Comparison of ENCODE assay signal across 9 mouse cellular contexts in the genomic region with DNA sequence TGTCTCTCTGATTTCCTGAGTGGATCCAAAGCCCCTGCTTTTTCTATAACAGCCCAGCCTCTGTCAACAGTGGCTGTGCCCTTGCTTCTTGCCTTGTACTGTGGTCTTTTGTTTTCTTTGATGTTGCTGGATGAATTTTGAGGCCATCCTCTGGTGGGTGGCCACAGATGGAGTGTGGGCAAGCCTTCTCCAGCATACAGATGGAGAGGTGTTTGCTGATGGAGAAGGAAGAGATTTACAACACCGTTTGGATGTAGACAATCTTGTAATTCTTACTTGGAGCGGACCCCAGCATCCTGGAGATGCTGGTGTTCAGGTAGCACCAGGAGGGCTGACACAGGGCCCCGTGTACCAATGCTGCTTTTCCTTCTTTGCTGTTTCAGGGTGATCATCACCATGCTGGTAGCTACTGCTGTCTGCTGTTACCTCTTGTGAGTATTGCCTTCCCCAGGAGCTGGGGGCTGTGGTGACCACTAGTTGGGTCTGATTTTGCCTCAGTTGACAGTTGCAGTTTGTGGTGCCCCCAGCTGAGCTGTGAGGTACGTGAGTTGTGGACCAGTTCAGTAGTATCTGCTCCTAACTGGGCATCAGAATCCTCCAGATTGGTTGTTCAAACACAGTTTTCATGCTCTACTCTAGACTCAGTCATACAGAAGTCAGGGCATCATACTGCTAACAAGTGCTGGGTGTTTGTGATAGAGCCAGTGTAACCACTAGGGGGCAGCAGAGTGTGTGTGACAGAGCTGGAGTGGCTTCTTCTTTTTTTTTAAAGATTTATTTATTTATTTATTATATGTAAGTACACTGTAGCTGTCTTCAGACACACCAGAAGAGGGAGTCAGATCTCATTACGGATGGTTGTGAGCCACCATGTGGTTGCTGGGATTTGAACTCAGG. TPM values are rescaled to one million over a fixed set of nuclear protein-coding genes. Genes with fewer than 3 reads are reported as not detected.
DNase-seq lines count a peak whose midpoint lies in the region; ATAC-seq and TF ChIP-seq lines count a peak whose summit lies in the region.
"Had no signal": no experiment of that assay in that cellular context is flagged by ENCODE, and none has a peak within 500 bp of the region (broad histone marks: within the 10 kb centered on the region; RNA-seq: fewer than 3 reads in every experiment).

No protein-coding gene starts in this region.

- H3K9me3 ChIP-seq in intestine, postnatal 0 days (ENCODE audit: control insufficient read depth): no peaks in the 10 kb centered on the region
- H3K9me3 ChIP-seq in intestine, embryonic 15.5 days: no peaks in the 10 kb centered on the region
- H3K9me3 ChIP-seq in forebrain, embryonic 10.5 days: no peaks in the 10 kb centered on the region
- H3K9me3 ChIP-seq in hindbrain, embryonic 10.5 days: no peaks in the 10 kb centered on the region
- no peaks in the 10 kb centered on the region for H3K9me3 ChIP-seq in midbrain, embryonic 13.5 days
- H3K9me3 ChIP-seq: liver, embryonic 15.5 days had no signal

- DNase-seq in forebrain, embryonic 10.5 days (ENCODE audit: extremely low spot score, low spot score): peak; percentile 70
- peak; percentile 73 for DNase-seq in hindbrain, embryonic 10.5 days (ENCODE audit: low spot score)
- DNase-seq in left cerebral cortex, adult 18-20 months (ENCODE audit: low spot score in 2 of 2): peak; percentile 78 to 79
- peak; percentile 60 to 63 for DNase-seq in spleen, adult 2 months (ENCODE audit: low read depth in 1 of 2, low spot score in 2 of 2)

- H3K4me2 ChIP-seq in intestine, postnatal 0 days (replicated peaks; ENCODE audit: low read depth): no peak overlapping the region
- no peak overlapping the region for H3K4me2 ChIP-seq in intestine, embryonic 15.5 days (replicated peaks)
- peak overlapping the region; percentile 82 for H3K4me2 ChIP-seq in midbrain, embryonic 13.5 days (replicated peaks)
- H3K4me2 ChIP-seq: liver, embryonic 15.5 days had no signal

- no peak overlapping the region for H3K27ac ChIP-seq in intestine, postnatal 0 days (ENCODE audit: low read depth, low read length)
- H3K27ac ChIP-seq in intestine, embryonic 15.5 days: no peak overlapping the region
- H3K27ac ChIP-seq in bone marrow, adult 2 months (ENCODE audit: control insufficient read depth, insufficient read depth, low read depth, low read length, poor library complexity): no peak overlapping the region
- H3K27ac ChIP-seq in forebrain, embryonic 10.5 days: no peak overlapping the region
- no peak overlapping the region for H3K27ac ChIP-seq in hindbrain, embryonic 10.5 days
- H3K27ac ChIP-seq in midbrain, embryonic 13.5 days: 0 out of 2 replicates have a peak overlapping the region, but pooled peaks have one; percentile 70
- H3K27ac ChIP-seq in spleen, adult 2 months (ENCODE audit: insufficient read depth, low read length): no peak overlapping the region
- H3K27ac ChIP-seq: liver, embryonic 15.5 days had no signal

- no peaks in the 10 kb centered on the region for H3K36me3 ChIP-seq in intestine, postnatal 0 days (ENCODE audit: control insufficient read depth, insufficient read depth)
- H3K36me3 ChIP-seq in intestine, embryonic 15.5 days: no peaks in the 10 kb centered on the region
- peaks cover 30% of the 10 kb centered on the region for H3K36me3 ChIP-seq in forebrain, embryonic 10.5 days (replicated peaks)
- peaks cover 25% of the 10 kb centered on the region for H3K36me3 ChIP-seq in hindbrain, embryonic 10.5 days
- peaks cover 37% of the 10 kb centered on the region for H3K36me3 ChIP-seq in midbrain, embryonic 13.5 days
- H3K36me3 ChIP-seq in spleen, adult 2 months (ENCODE audit: control insufficient read depth, insufficient read depth, low read length): no peaks in the 10 kb centered on the region
- H3K36me3 ChIP-seq: liver, embryonic 15.5 days had no signal

- ATAC-seq in intestine, postnatal 0 days: no peak
- no peak for ATAC-seq in intestine, embryonic 15.5 days
- no peak for ATAC-seq in midbrain, embryonic 13.5 days

- 77% methylated on average over 4 of the region's 5 CpGs for WGBS in intestine, postnatal 0 days
- 78% methylated on average over 4 of the region's 5 CpGs for WGBS in intestine, embryonic 15.5 days
- WGBS in bone marrow, adult 2 months: 68% methylated on average over 5 of the region's 5 CpGs
- WGBS in forebrain, embryonic 10.5 days: 67% methylated on average over 5 of the region's 5 CpGs
- WGBS in hindbrain, embryonic 10.5 days: 66% methylated on average over 5 of the region's 5 CpGs
- WGBS in midbrain, embryonic 13.5 days: 73% methylated on average over 5 of the region's 5 CpGs
- WGBS in spleen, adult 2 months: 67% methylated on average over 5 of the region's 5 CpGs

- TF ChIP-seq CTCF in intestine, postnatal 0 days (IDR thresholded peaks at IDR 0.05; ENCODE audit: low read depth): peak; percentile 82
- TF ChIP-seq CTCF in bone marrow, adult 2 months (IDR thresholded peaks at IDR 0.05; ENCODE audit: control insufficient read depth, insufficient read depth, low read length): peak; percentile 69
- peak; percentile 58; the same call in 1 of the 2 replicates for TF ChIP-seq CTCF in spleen, adult 2 months (IDR thresholded peaks at IDR 0.05; ENCODE audit: extremely low read depth, insufficient read depth, insufficient read length, insufficient replicate concordance)

- H3K27me3 ChIP-seq in intestine, postnatal 0 days (replicated peaks; ENCODE audit: control insufficient read depth, insufficient read depth, low read length): no peaks in the 10 kb centered on the region
- no peaks in the 10 kb centered on the region for H3K27me3 ChIP-seq in intestine, embryonic 15.5 days (replicated peaks)
- H3K27me3 ChIP-seq in forebrain, embryonic 10.5 days (ENCODE audit: poor library complexity, severe bottlenecking): no peaks in the 10 kb centered on the region
- no peaks in the 10 kb centered on the region for H3K27me3 ChIP-seq in hindbrain, embryonic 10.5 days (ENCODE audit: insufficient read depth, poor library complexity, severe bottlenecking)
- no peaks in the 10 kb centered on the region for H3K27me3 ChIP-seq in midbrain, embryonic 13.5 days
- no peaks in the 10 kb centered on the region for H3K27me3 ChIP-seq in spleen, adult 2 months (ENCODE audit: control insufficient read depth, insufficient read depth, low read length)

- peaks cover 9% of the 10 kb centered on the region for H3K4me1 ChIP-seq in intestine, postnatal 0 days (replicated peaks; ENCODE audit: control insufficient read depth, insufficient read depth, low read length)
- peaks cover 4% of the 10 kb centered on the region for H3K4me1 ChIP-seq in intestine, embryonic 15.5 days (replicated peaks)
- H3K4me1 ChIP-seq in bone marrow, adult 2 months (ENCODE audit: control insufficient read depth, insufficient read depth, low read length): no peaks in the 10 kb centered on the region; the same call in 1 of the 2 replicates
- H3K4me1 ChIP-seq in forebrain, embryonic 10.5 days: peaks cover 48% of the 10 kb centered on the region
- H3K4me1 ChIP-seq in hindbrain, embryonic 10.5 days (replicated peaks): peaks cover 49% of the 10 kb centered on the region
- peaks cover 28% of the 10 kb centered on the region for H3K4me1 ChIP-seq in midbrain, embryonic 13.5 days (replicated peaks)
- no peaks in the 10 kb centered on the region for H3K4me1 ChIP-seq in spleen, adult 2 months (ENCODE audit: control insufficient read depth, insufficient read depth, insufficient read length)

- TF ChIP-seq POLR2A in bone marrow, adult 2 months (IDR thresholded peaks at IDR 0.05; ENCODE audit: borderline replicate concordance, control insufficient read depth, low read depth, low read length): no peak
- no peak for TF ChIP-seq POLR2A in spleen, adult 2 months (IDR thresholded peaks at IDR 0.05; ENCODE audit: low read depth, low read length)

- H3K9ac ChIP-seq in intestine, postnatal 0 days (ENCODE audit: low read depth, low read length): no peak overlapping the region
- no peak overlapping the region for H3K9ac ChIP-seq in intestine, embryonic 15.5 days
- peak overlapping the region; percentile 95 for H3K9ac ChIP-seq in midbrain, embryonic 13.5 days (replicated peaks)
- H3K9ac ChIP-seq: liver, embryonic 15.5 days had no signal

- no peak overlapping the region for H3K4me3 ChIP-seq in intestine, postnatal 0 days (ENCODE audit: low read depth, low read length)
- no peak overlapping the region for H3K4me3 ChIP-seq in intestine, embryonic 15.5 days (replicated peaks)
- H3K4me3 ChIP-seq in bone marrow, adult 2 months (replicated peaks; ENCODE audit: control insufficient read depth, low read depth, low read length): no peak overlapping the region
- no peak overlapping the region for H3K4me3 ChIP-seq in forebrain, embryonic 10.5 days
- peak overlapping the region; percentile 69; the same call in 1 of the 2 replicates for H3K4me3 ChIP-seq in hindbrain, embryonic 10.5 days
- peak overlapping the region; percentile 63 for H3K4me3 ChIP-seq in midbrain, embryonic 13.5 days (replicated peaks)
- H3K4me3 ChIP-seq in spleen, adult 2 months (ENCODE audit: extremely low read depth, insufficient read depth, insufficient read length): no peak overlapping the region
- H3K4me3 ChIP-seq: liver, embryonic 15.5 days had no signal

RNA-seq across cellular contexts. Expression of a gene that starts 1.7 kb away (rescaled TPM):
- 23.7 and 23.8 TPM in 2 replicates for polyA plus RNA-seq in intestine, postnatal 0 days (2015; fragmentation: Nextera tagmentation; extraction: Ambion mirVana)
- 23.3 and 25.0 TPM in 2 replicates for polyA plus RNA-seq in intestine, embryonic 15.5 days (2015; fragmentation: Nextera tagmentation; extraction: Ambion mirVana)
- 2.2 TPM in 1 of 2 replicates, not detected in the other for polyA plus RNA-seq in bone marrow, adult 2 months (2011; ENCODE audit: insufficient read depth, insufficient read length, low replicate concordance, missing spikeins)
- polyA plus RNA-seq in forebrain, embryonic 10.5 days (2016; fragmentation: Nextera tagmentation; extraction: Ambion mirVana): 43.4 and 44.0 TPM in 2 replicates
- polyA plus RNA-seq in hindbrain, embryonic 10.5 days (2016; fragmentation: Nextera tagmentation; extraction: Ambion mirVana): 45.7 and 62.2 TPM in 2 replicates
- total RNA-seq in left cerebral cortex, adult 18-20 months (2021): 100 to 1,000 TPM; 423 to 437 TPM
- polyA plus RNA-seq in midbrain, embryonic 13.5 days (2015; fragmentation: Nextera tagmentation; extraction: Ambion mirVana): 174 and 176 TPM in 2 replicates
- 1.7 and 1.8 TPM in 2 replicates for polyA plus RNA-seq in spleen, adult 2 months (2012; rRNA removed)

RNA-seq across cellular contexts. Expression of a gene that starts 15.5 kb away (rescaled TPM):
- polyA plus RNA-seq in intestine, postnatal 0 days (2015; fragmentation: Nextera tagmentation; extraction: Ambion mirVana): 7.6 and 9.5 TPM in 2 replicates
- polyA plus RNA-seq in intestine, embryonic 15.5 days (2015; fragmentation: Nextera tagmentation; extraction: Ambion mirVana): 8.1 and 9.5 TPM in 2 replicates
- 2.2 and 4.9 TPM in 2 replicates for polyA plus RNA-seq in bone marrow, adult 2 months (2011; ENCODE audit: insufficient read depth, insufficient read length, low replicate concordance, missing spikeins)
- polyA plus RNA-seq in forebrain, embryonic 10.5 days (2016; fragmentation: Nextera tagmentation; extraction: Ambion mirVana): 15.2 and 16.5 TPM in 2 replicates
- polyA plus RNA-seq in hindbrain, embryonic 10.5 days (2016; fragmentation: Nextera tagmentation; extraction: Ambion mirVana): 16.9 and 25.2 TPM in 2 replicates
- total RNA-seq in left cerebral cortex, adult 18-20 months (2021): 10 to 100 TPM; 35.4 to 40.3 TPM
- polyA plus RNA-seq in midbrain, embryonic 13.5 days (2015; fragmentation: Nextera tagmentation; extraction: Ambion mirVana): 20.8 and 21.2 TPM in 2 replicates
- 22.9 and 38.8 TPM in 2 replicates for polyA plus RNA-seq in spleen, adult 2 months (2012; rRNA removed)

RNA-seq across cellular contexts. Expression of a gene that starts 33.5 kb away (rescaled TPM):
- polyA plus RNA-seq in intestine, postnatal 0 days (2015; fragmentation: Nextera tagmentation; extraction: Ambion mirVana): 154 and 162 TPM in 2 replicates
- polyA plus RNA-seq in intestine, embryonic 15.5 days (2015; fragmentation: Nextera tagmentation; extraction: Ambion mirVana): 87.2 and 87.9 TPM in 2 replicates
- polyA plus RNA-seq in bone marrow, adult 2 months (2011; ENCODE audit: insufficient read depth, insufficient read length, low replicate concordance, missing spikeins): 6.9 and 9.2 TPM in 2 replicates
- 0.30 and 0.41 TPM in 2 replicates for polyA plus RNA-seq in forebrain, embryonic 10.5 days (2016; fragmentation: Nextera tagmentation; extraction: Ambion mirVana)
- 0.42 and 1.9 TPM in 2 replicates for polyA plus RNA-seq in hindbrain, embryonic 10.5 days (2016; fragmentation: Nextera tagmentation; extraction: Ambion mirVana)
- total RNA-seq in left cerebral cortex, adult 18-20 months (2021): 10 to 100 TPM; 12.0 to 14.4 TPM
- polyA plus RNA-seq in midbrain, embryonic 13.5 days (2015; fragmentation: Nextera tagmentation; extraction: Ambion mirVana): 2.5 and 2.9 TPM in 2 replicates
- polyA plus RNA-seq in spleen, adult 2 months (2012; rRNA removed): 44.3 and 45.5 TPM in 2 replicates

RNA-seq across cellular contexts. Expression of a gene that starts 50.3 kb away (rescaled TPM):
- not detected in 2 replicates for polyA plus RNA-seq in intestine, postnatal 0 days (2015; fragmentation: Nextera tagmentation; extraction: Ambion mirVana)
- polyA plus RNA-seq in intestine, embryonic 15.5 days (2015; fragmentation: Nextera tagmentation; extraction: Ambion mirVana): not detected in 2 replicates
- not detected in 2 replicates for polyA plus RNA-seq in bone marrow, adult 2 months (2011; ENCODE audit: insufficient read depth, insufficient read length, low replicate concordance, missing spikeins)
- not detected in 2 replicates for polyA plus RNA-seq in forebrain, embryonic 10.5 days (2016; fragmentation: Nextera tagmentation; extraction: Ambion mirVana)
- not detected in 2 replicates for polyA plus RNA-seq in hindbrain, embryonic 10.5 days (2016; fragmentation: Nextera tagmentation; extraction: Ambion mirVana)
- not detected for total RNA-seq in left cerebral cortex, adult 18-20 months (2021)
- polyA plus RNA-seq in midbrain, embryonic 13.5 days (2015; fragmentation: Nextera tagmentation; extraction: Ambion mirVana): not detected in 2 replicates
- not detected in 2 replicates for polyA plus RNA-seq in spleen, adult 2 months (2012; rRNA removed)
- polyA plus RNA-seq: liver, embryonic 15.5 days had no signal

RNA-seq across cellular contexts. Expression of a gene that starts 54.6 kb away (rescaled TPM):
- 11.3 and 12.0 TPM in 2 replicates for polyA plus RNA-seq in intestine, postnatal 0 days (2015; fragmentation: Nextera tagmentation; extraction: Ambion mirVana)
- 23.6 and 24.9 TPM in 2 replicates for polyA plus RNA-seq in intestine, embryonic 15.5 days (2015; fragmentation: Nextera tagmentation; extraction: Ambion mirVana)
- 3.4 and 5.5 TPM in 2 replicates for polyA plus RNA-seq in bone marrow, adult 2 months (2011; ENCODE audit: insufficient read depth, insufficient read length, low replicate concordance, missing spikeins)
- polyA plus RNA-seq in forebrain, embryonic 10.5 days (2016; fragmentation: Nextera tagmentation; extraction: Ambion mirVana): 53.1 and 56.8 TPM in 2 replicates
- polyA plus RNA-seq in hindbrain, embryonic 10.5 days (2016; fragmentation: Nextera tagmentation; extraction: Ambion mirVana): 55.9 and 57.2 TPM in 2 replicates
- total RNA-seq in left cerebral cortex, adult 18-20 months (2021): 10 to 100 TPM; 55.0 to 58.6 TPM
- 44.6 and 47.2 TPM in 2 replicates for polyA plus RNA-seq in midbrain, embryonic 13.5 days (2015; fragmentation: Nextera tagmentation; extraction: Ambion mirVana)
- 12.4 and 15.8 TPM in 2 replicates for polyA plus RNA-seq in spleen, adult 2 months (2012; rRNA removed)

Comparison
In these comparisons a context has a peak if more than half of its experiments do, and no peak if none do; other contexts are left out.
1. H3K4me3 ChIP-seq: peak in hindbrain, embryonic 10.5 days (single experiment) and midbrain, embryonic 13.5 days (single experiment); none in intestine, postnatal 0 days (single experiment), intestine, embryonic 15.5 days (single experiment), bone marrow, adult 2 months (single experiment), forebrain, embryonic 10.5 days (single experiment) and spleen, adult 2 months (single experiment).
2. Peak in every context shown above with its lines, with median percentiles within 50 percentile points of each other: CTCF ChIP-seq and DNase-seq.